Mouse (Mus musculus) right cerebral cortex, postnatal 36 days (tissue): ENCODE data around the gene Cnpy2.

ENCODE experiments used
- DNase-seq, 2 experiments: peaks; one replicate each; pipeline ENCODE4 v3.0.0; 2022; ENCODE audit warnings: low spot score in 2 of 2, mixed read lengths in 1 of 2

The Cnpy2 gene

GRCm38 (mm10) chr10:128368402-128369217, 46.4 kb downstream of the Cnpy2 start, which contains the start of gene Coq10a:
Gene Coq10a, minus strand, starts transcription at chr10:128368997.
- DNase-seq: peak; percentile 92 to 96

- DNase-seq: no peak
Measured at GRCm38 (mm10) chr10:128369218-128369543, 46.9 kb downstream of the Cnpy2 start.

GRCm38 (mm10) chr10:128369599-128369998, 47.3 kb downstream of the Cnpy2 start:
- no peak for DNase-seq

- DNase-seq: no peak
Measured at GRCm38 (mm10) chr10:128370021-128370420, 47.8 kb downstream of the Cnpy2 start.

- no peak for DNase-seq
Measured at GRCm38 (mm10) chr10:128370601-128371000, 48.3 kb downstream of the Cnpy2 start.

- no peak for DNase-seq
Measured at GRCm38 (mm10) chr10:128372142-128372541, 49.9 kb downstream of the Cnpy2 start.

GRCm38 (mm10) chr10:128372989-128373748, 50.9 kb downstream of the Cnpy2 start:
- DNase-seq: no peak

- DNase-seq: no peak
Measured at GRCm38 (mm10) chr10:128374393-128374792, 52.1 kb downstream of the Cnpy2 start.

- no peak for DNase-seq
Measured at GRCm38 (mm10) chr10:128376099-128376454, 53.8 kb downstream of the Cnpy2 start.

- DNase-seq: peak; percentile 43 to 61
Measured at GRCm38 (mm10) chr10:128376455-128377211, 54.4 kb downstream of the Cnpy2 start, which contains the start of gene Ankrd52. Gene Ankrd52, plus strand, starts transcription at chr10:128377115.
